Mouse (Mus musculus) limb, embryonic 14.5 days (tissue): Measurements from ENCODE around the gene Mcrs1. TPM values are rescaled to one million over a fixed set of nuclear protein-coding genes. Genes with fewer than 3 reads are reported as not detected.
"Not testable (repeated sequence)": the region's sequence is repeated elsewhere in the genome, so short reads cannot be mapped to it uniquely, and the experiment has no call there.

Experiments
- ATAC-seq: fragments of 200-750 bp; cut with Nextera tagmentation; 2 replicates; pipeline ENCODE4 v1.8.0; 2017; ENCODE audit warnings: low read depth, moderate number of reproducible peaks, moderate TSS enrichment; ENCODE audit not compliant: low FRiP score
- DNase-seq: peaks from one replicate; pipeline ENCODE4 v3.0.0-alpha.2; 2015; ENCODE audit warnings: low spot score
- H3K27ac ChIP-seq: fragments of 300-500 bp; sonication (generic); replicated peaks from 2 replicates; pipeline ENCODE4 v1.5.1; 2014; ENCODE audit warnings: low read depth, mild to moderate bottlenecking, low read length, moderate library complexity, mixed read lengths
- H3K27me3 ChIP-seq: fragments of 300-500 bp; sonication (generic); 2 replicates; pipeline ENCODE4 v1.6.1; 2014; ENCODE audit warnings: low read length, mixed read lengths; ENCODE audit not compliant: control insufficient read depth, insufficient read depth
- H3K36me3 ChIP-seq: fragments of 300-500 bp; sonication (generic); 2 replicates; pipeline ENCODE4 v1.6.1; 2014; ENCODE audit warnings: mild to moderate bottlenecking, low read length, moderate library complexity, mixed read lengths; ENCODE audit not compliant: control insufficient read depth, insufficient read depth
- H3K4me1 ChIP-seq: fragments of 300-500 bp; sonication (generic); 2 replicates; pipeline ENCODE4 v1.6.1; 2014; ENCODE audit warnings: antibody characterized with exemption, low read length, mixed read lengths; ENCODE audit not compliant: control insufficient read depth, insufficient read depth
- H3K4me2 ChIP-seq: fragments of 300-500 bp; sonication (generic); replicated peaks from 2 replicates; pipeline ENCODE4 v1.6.1; 2014; ENCODE audit warnings: low read depth, mild to moderate bottlenecking, low read length, moderate library complexity; ENCODE audit not compliant: severe bottlenecking
- H3K4me3 ChIP-seq: fragments of 300-500 bp; sonication (generic); replicated peaks from 2 replicates; pipeline ENCODE4 v1.5.1; 2014; ENCODE audit warnings: low read length
- H3K9ac ChIP-seq: fragments of 300-500 bp; sonication (generic); 2 replicates; pipeline ENCODE4 v1.6.1; 2014; ENCODE audit warnings: mild to moderate bottlenecking, low read depth, low read length, moderate library complexity; ENCODE audit not compliant: severe bottlenecking
- H3K9me3 ChIP-seq: fragments of 300-500 bp; sonication (generic); 2 replicates; pipeline ENCODE4 v1.6.1; 2016; ENCODE audit warnings: low read length; ENCODE audit not compliant: control insufficient read depth
- POLR2A ChIP-seq: fragments of 200-500 bp; IDR thresholded peaks from 2 replicates; pipeline ENCODE4 v1.8.0; 2012; ENCODE audit warnings: inconsistent platforms, mild to moderate bottlenecking, moderate library complexity, borderline replicate concordance; ENCODE audit not compliant: insufficient read depth, insufficient read length; ENCODE audit errors: extremely low read depth
- WGBS: fragments of 180-500 bp; shearing (Covaris S2); extraction: QIAGEN DNeasy Blood & Tissue Kit; methylation state at CpG from one replicate; pipeline ENCODE4 v1.1.7; 2014; 5-methylcytosine and 5-hydroxymethylcytosine counted together
- polyA plus RNA-seq, 2 experiments: library from polyadenylated mRNA; depleted of rRNA in 1 of 2; stranded (reverse) in 1 of 2; unstranded in 1 of 2; fragments of >200 nt; fragmentation: Nextera tagmentation in 1 of 2; extraction: Ambion mirVana in 1 of 2; gene quantifications; 2 replicates each; pipeline versions ENCODE4 v1.2.1 to v1.2.3; 2012 to 2014

Gene Mcrs1
- polyA plus RNA-seq, 2 experiments, result 88.5 to 130 TPM

- DNase-seq, result peak; percentile 79
- 4% methylated on average over 22 of the region's 22 CpGs for WGBS
- Histone ChIP-seq H3K4me2 (peak overlapping the region; percentile 79), H3K27me3 (no peaks in the 10 kb centered on the region), H3K4me3 (peak overlapping the region; percentile 68), H3K27ac (peak overlapping the region; percentile 95), H3K9me3 (no peaks in the 10 kb centered on the region), H3K36me3 (peaks cover 23% of the 10 kb centered on the region), H3K4me1 (peaks cover 7% of the 10 kb centered on the region; the same call in 1 of the 2 replicates), H3K9ac (peak overlapping the region; percentile 75)
- TF ChIP-seq POLR2A, result no peak
- ATAC-seq, result peak; percentile 51
Measured at GRCm38 (mm10) chr15:99252381-99253174, 817 bp upstream of the Mcrs1 start.

- Histone ChIP-seq H3K9ac (peak overlapping the region; percentile 75), H3K27ac (peak overlapping the region; percentile 38; the same call in 1 of the 2 replicates), H3K4me2 (peak overlapping the region; percentile 79), H3K4me3 (peak overlapping the region; percentile 68), H3K36me3 (peaks cover 36% of the 10 kb centered on the region)
- ATAC-seq, H3K27me3 ChIP-seq, DNase-seq, H3K4me1 ChIP-seq, H3K9me3 ChIP-seq: not testable (repeated sequence)
- 2% methylated on average over 14 of the region's 15 CpGs for WGBS
Measured at GRCm38 (mm10) chr15:99251111-99251510, 650 bp downstream of the Mcrs1 start.

- WGBS, result 96% methylated on average over 11 of the region's 11 CpGs
- H3K27me3 ChIP-seq, result no peaks in the 10 kb centered on the region
- no peak overlapping the region for H3K4me3 ChIP-seq
- ATAC-seq (no peak), DNase-seq (no peak)
- H3K27ac ChIP-seq, result no peak overlapping the region
- H3K9me3 ChIP-seq, result no peaks in the 10 kb centered on the region
- TF ChIP-seq POLR2A, result no peak
- peaks cover 7% of the 10 kb centered on the region; the same call in 1 of the 2 replicates for H3K4me1 ChIP-seq
- no peak overlapping the region for H3K4me2 ChIP-seq
- H3K9ac ChIP-seq, result no peak overlapping the region
- peaks cover 46% of the 10 kb centered on the region for H3K36me3 ChIP-seq
Measured at GRCm38 (mm10) chr15:99249938-99250337, 1.8 kb downstream of the Mcrs1 start.

- Histone ChIP-seq H3K4me3 (no peak overlapping the region), H3K4me2 (no peak overlapping the region), H3K9me3 (no peaks in the 10 kb centered on the region), H3K4me1 (peaks cover 7% of the 10 kb centered on the region; the same call in 1 of the 2 replicates), H3K9ac (no peak overlapping the region), H3K27me3 (no peaks in the 10 kb centered on the region), H3K36me3 (peaks cover 56% of the 10 kb centered on the region), H3K27ac (no peak overlapping the region)
- no peak for TF ChIP-seq POLR2A
- WGBS, result 87% methylated on average over 9 of the region's 9 CpGs
- no peak for DNase-seq
- ATAC-seq, result no peak
Measured at GRCm38 (mm10) chr15:99248972-99249371, 2.8 kb downstream of the Mcrs1 start.

- H3K4me1 ChIP-seq, H3K9me3 ChIP-seq, H3K9ac ChIP-seq, H3K27ac ChIP-seq, DNase-seq, H3K4me2 ChIP-seq, ATAC-seq, H3K4me3 ChIP-seq, H3K27me3 ChIP-seq: not testable (repeated sequence)
- 79% methylated on average over 6 of the region's 6 CpGs for WGBS
- peaks cover 75% of the 10 kb centered on the region for H3K36me3 ChIP-seq
Measured at GRCm38 (mm10) chr15:99246736-99247135, 5.0 kb downstream of the Mcrs1 start.
